Mouse (Mus musculus): ENCODE results near the gene Bola1. TPM values are rescaled to one million over a fixed set of nuclear protein-coding genes. Genes with fewer than 3 reads are reported as not detected.
"Not testable (repeated sequence)": the region's sequence is repeated elsewhere in the genome, so short reads cannot be mapped to it uniquely, and the experiment has no call there.

Bola1 gene
- polyA plus RNA-seq, 1 experiment from 2014 or later: 77.9 TPM

GRCm38 (mm10) chr3:96243921-96244572 is 24.5 kb upstream of the Bola1 start:
- WGBS: 86% methylated on average over 7 of the region's 7 CpGs
- peak overlapping the region; percentile 48; the same call in 1 of the 2 replicates for H3K4me3 ChIP-seq (replicated peaks)
- H3K27ac ChIP-seq: peak overlapping the region; percentile 98
- H3K27me3 ChIP-seq: no peaks in the 10 kb centered on the region
- H3K9me3 ChIP-seq: no peaks in the 10 kb centered on the region
- H3K4me1 ChIP-seq: peaks cover 31% of the 10 kb centered on the region
- peak overlapping the region; percentile 56 for H3K4me2 ChIP-seq
- no peaks in the 10 kb centered on the region for H3K36me3 ChIP-seq (replicated peaks)
- ATAC-seq (ENCODE audit: low FRiP score): no peak
- H3K9ac ChIP-seq: peak overlapping the region; percentile 78

GRCm38 (mm10) chr3:96240799-96241197 is 21.3 kb upstream of the Bola1 start:
- 73% methylated on average over 9 of the region's 9 CpGs for WGBS
- H3K27ac ChIP-seq: peak overlapping the region; percentile 89
- no peak for ATAC-seq (ENCODE audit: low FRiP score)
- H3K9ac ChIP-seq: peak overlapping the region; percentile 44
- H3K4me3 ChIP-seq (replicated peaks): no peak overlapping the region; the same call in 1 of the 2 replicates
- no peaks in the 10 kb centered on the region for H3K36me3 ChIP-seq (replicated peaks)
- H3K4me2 ChIP-seq: peak overlapping the region; percentile 42
- H3K27me3 ChIP-seq: no peaks in the 10 kb centered on the region
- H3K4me1 ChIP-seq: peaks cover 32% of the 10 kb centered on the region
- H3K9me3 ChIP-seq: no peaks in the 10 kb centered on the region

GRCm38 (mm10) chr3:96239949-96240798 is 20.7 kb upstream of the Bola1 start, which contains the start of gene Hist2h2aa2:
Gene Hist2h2aa2, minus strand, starts transcription at chr3:96240276.
- H3K27ac ChIP-seq: peak within 1 kb of the TSS; percentile 89
- ATAC-seq (ENCODE audit: low FRiP score): peak; percentile 88
- H3K4me1 ChIP-seq: peaks cover 32% of the 10 kb centered on the region
- 5% methylated on average over 34 of the region's 85 CpGs for WGBS
- not testable (repeated sequence) for H3K9me3 ChIP-seq; H3K27me3 ChIP-seq; H3K36me3 ChIP-seq (replicated peaks)
- H3K4me2 ChIP-seq: peak within 1 kb of the TSS; percentile 46
- peak within 1 kb of the TSS; percentile 36 for H3K4me3 ChIP-seq (replicated peaks)
- H3K9ac ChIP-seq: peak within 1 kb of the TSS; percentile 44

GRCm38 (mm10) chr3:96238954-96239793 is 19.7 kb upstream of the Bola1 start, which contains the start of gene Hist2h3c2:
Gene Hist2h3c2, minus strand, starts transcription at chr3:96239127.
- peaks cover 26% of the 10 kb centered on the region for H3K4me1 ChIP-seq
- H3K27ac ChIP-seq: peak within 1 kb of the TSS; percentile 89
- peak within 1 kb of the TSS; percentile 61 for H3K4me2 ChIP-seq
- peak within 1 kb of the TSS; percentile 79 for H3K9ac ChIP-seq
- not testable (repeated sequence) for H3K36me3 ChIP-seq (replicated peaks); H3K27me3 ChIP-seq; H3K9me3 ChIP-seq
- ATAC-seq (ENCODE audit: low FRiP score): peak; percentile 90
- 0% methylated on average over 21 of the region's 68 CpGs for WGBS
- peak within 1 kb of the TSS; percentile 50 for H3K4me3 ChIP-seq (replicated peaks)

- WGBS: under 1% methylated on average over 12 of the region's 12 CpGs
- Histone ChIP-seq H3K27ac (peak overlapping the region; percentile 89), H3K4me1 (peaks cover 21% of the 10 kb centered on the region), H3K27me3 (no peaks in the 10 kb centered on the region), H3K4me2 (peak overlapping the region; percentile 61), H3K9ac (peak overlapping the region; percentile 79), H3K4me3 (replicated peaks) (peak overlapping the region; percentile 50), H3K9me3 (no peaks in the 10 kb centered on the region), H3K36me3 (replicated peaks) (no peaks in the 10 kb centered on the region)
- ATAC-seq (ENCODE audit: low FRiP score): no peak
These were observed 18.5 kb upstream of the Bola1 start for GRCm38 (mm10) chr3:96237904-96238511.

GRCm38 (mm10) chr3:96237335-96237903 is 17.9 kb upstream of the Bola1 start:
- 29% methylated on average over 7 of the region's 7 CpGs for WGBS
- H3K9ac ChIP-seq: peak overlapping the region; percentile 79
- no peaks in the 10 kb centered on the region for H3K9me3 ChIP-seq
- no peaks in the 10 kb centered on the region for H3K27me3 ChIP-seq
- peak overlapping the region; percentile 50 for H3K4me3 ChIP-seq (replicated peaks)
- no peak for ATAC-seq (ENCODE audit: low FRiP score)
- peak overlapping the region; percentile 89 for H3K27ac ChIP-seq
- H3K36me3 ChIP-seq (replicated peaks): no peaks in the 10 kb centered on the region
- peak overlapping the region; percentile 61 for H3K4me2 ChIP-seq
- H3K4me1 ChIP-seq: peaks cover 21% of the 10 kb centered on the region

- no peaks in the 10 kb centered on the region for H3K36me3 ChIP-seq (replicated peaks)
- peak overlapping the region; percentile 79; the same call in 1 of the 2 replicates for H3K9ac ChIP-seq
- H3K4me3 ChIP-seq (replicated peaks): peak overlapping the region; percentile 50
- H3K27me3 ChIP-seq: no peaks in the 10 kb centered on the region
- peak overlapping the region; percentile 61 for H3K4me2 ChIP-seq
- peak overlapping the region; percentile 89 for H3K27ac ChIP-seq
- no peak for ATAC-seq (ENCODE audit: low FRiP score)
- peaks cover 21% of the 10 kb centered on the region for H3K4me1 ChIP-seq
- H3K9me3 ChIP-seq: no peaks in the 10 kb centered on the region
- WGBS: 83% methylated on average over 4 of the region's 4 CpGs
These were observed 17.4 kb upstream of the Bola1 start for GRCm38 (mm10) chr3:96236834-96237334.

GRCm38 (mm10) chr3:96235836-96236235 is 16.3 kb upstream of the Bola1 start:
- no peak overlapping the region for H3K9ac ChIP-seq
- peak overlapping the region; percentile 15; the same call in 1 of the 2 replicates for H3K27ac ChIP-seq
- ATAC-seq (ENCODE audit: low FRiP score): no peak
- H3K9me3 ChIP-seq: no peaks in the 10 kb centered on the region
- H3K4me3 ChIP-seq (replicated peaks): no peak overlapping the region
- peaks cover 21% of the 10 kb centered on the region for H3K4me1 ChIP-seq
- no peaks in the 10 kb centered on the region for H3K36me3 ChIP-seq (replicated peaks)
- 79% methylated on average over 3 of the region's 3 CpGs for WGBS
- H3K27me3 ChIP-seq: no peaks in the 10 kb centered on the region
- no peak overlapping the region for H3K4me2 ChIP-seq

GRCm38 (mm10) chr3:96234914-96235313 is 15.4 kb upstream of the Bola1 start:
- Histone ChIP-seq H3K9me3 (no peaks in the 10 kb centered on the region), H3K4me2 (no peak overlapping the region), H3K9ac (no peak overlapping the region), H3K36me3 (replicated peaks) (no peaks in the 10 kb centered on the region), H3K27me3 (no peaks in the 10 kb centered on the region), H3K4me3 (replicated peaks) (no peak overlapping the region), H3K27ac (no peak overlapping the region), H3K4me1 (peaks cover 18% of the 10 kb centered on the region)
- 98% methylated on average over 2 of the region's 2 CpGs for WGBS
- no peak for ATAC-seq (ENCODE audit: low FRiP score)

- H3K4me1 ChIP-seq: peaks cover 2% of the 10 kb centered on the region
- no peaks in the 10 kb centered on the region for H3K36me3 ChIP-seq (replicated peaks)
- H3K9ac ChIP-seq: no peak overlapping the region
- H3K4me3 ChIP-seq (replicated peaks): no peak overlapping the region
- H3K9me3 ChIP-seq: no peaks in the 10 kb centered on the region
- no peak overlapping the region for H3K4me2 ChIP-seq
- no peak overlapping the region for H3K27ac ChIP-seq
- 65% methylated on average over 2 of the region's 2 CpGs for WGBS
- H3K27me3 ChIP-seq: no peaks in the 10 kb centered on the region
- no peak for ATAC-seq (ENCODE audit: low FRiP score)
These were observed 12.2 kb upstream of the Bola1 start for GRCm38 (mm10) chr3:96231758-96232120.

Data from forebrain, embryonic 12.5 days (tissue).